Mouse (Mus musculus) spleen, postnatal 4 days (tissue): Measurements from ENCODE around the gene Notch4.

Source experiments
- DNase-seq, 2 experiments: peaks; one replicate each; pipeline ENCODE4 v3.0.0; 2022; ENCODE audit warnings: low spot score in 2 of 2

Notch4 gene

DNA sequence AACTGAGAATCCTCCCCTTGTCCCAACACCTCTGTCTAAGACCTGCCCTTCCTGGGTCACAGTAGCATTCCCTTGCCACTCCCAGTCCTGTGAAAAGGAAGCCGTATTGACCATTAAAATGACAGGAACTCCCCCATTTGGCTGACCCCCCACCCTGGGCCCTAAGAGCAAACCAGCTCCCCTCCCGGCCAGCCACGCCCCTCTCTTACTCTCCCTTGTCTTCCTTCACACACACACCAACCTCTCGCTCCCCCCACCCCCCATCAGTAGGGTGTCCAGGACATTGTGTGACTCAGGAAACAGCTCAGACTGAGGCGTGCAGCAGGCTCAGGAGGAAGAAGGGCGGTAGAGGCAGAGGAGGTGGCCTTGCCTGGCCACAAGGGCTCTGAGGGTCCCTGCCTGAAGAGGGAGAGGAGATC, at the start of gene Notch4:
Notch4 (plus strand) TSS at position 266 of the 419 bp plus-strand sequence.
- no peak for DNase-seq

DNA sequence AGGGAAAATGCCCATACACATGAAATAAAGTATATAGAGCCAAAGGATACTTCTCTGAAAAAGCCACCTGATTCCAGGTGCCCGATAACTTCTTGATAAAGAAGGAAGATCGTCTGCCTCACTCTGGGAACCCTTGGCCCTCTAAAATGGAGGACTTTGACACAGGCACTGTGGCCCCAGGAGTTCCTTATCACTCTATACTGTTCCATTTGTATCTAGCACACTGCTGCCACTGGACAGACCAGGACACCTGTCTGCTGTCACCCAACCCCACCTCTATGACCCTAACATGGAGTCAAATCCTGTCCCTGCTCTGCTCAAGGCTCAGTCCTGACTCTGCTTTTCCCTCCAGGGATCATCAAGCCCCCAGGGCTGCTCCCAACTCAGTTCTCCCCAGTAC, 47.6 kb upstream of the Notch4 start:
- peak in 1 of 2 experiments; percentile 34 for DNase-seq

DNA sequence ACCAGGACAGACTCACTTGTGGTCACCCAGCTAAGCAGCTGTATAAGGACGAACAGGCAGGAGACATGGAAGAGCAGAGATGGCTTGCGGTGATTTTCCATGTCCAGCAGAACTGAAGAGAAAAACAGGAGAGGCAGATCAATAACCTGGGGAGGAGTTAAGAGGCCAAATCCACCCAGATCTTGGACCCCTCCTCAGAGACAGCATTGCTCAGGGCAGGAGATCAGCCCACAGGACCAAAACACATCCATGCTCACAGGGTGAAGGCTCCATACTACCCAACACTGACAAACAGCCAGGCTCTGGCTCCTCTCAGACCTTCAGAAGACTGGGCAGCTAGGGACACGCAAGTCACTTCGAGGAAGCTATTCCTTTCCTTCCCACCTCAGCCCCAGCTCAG, 46.8 kb upstream of the Notch4 start, which contains the start of gene Btnl6:
Btnl6 (minus strand) TSS at position 101 of the 400 bp plus-strand sequence.
- no peak for DNase-seq

DNA sequence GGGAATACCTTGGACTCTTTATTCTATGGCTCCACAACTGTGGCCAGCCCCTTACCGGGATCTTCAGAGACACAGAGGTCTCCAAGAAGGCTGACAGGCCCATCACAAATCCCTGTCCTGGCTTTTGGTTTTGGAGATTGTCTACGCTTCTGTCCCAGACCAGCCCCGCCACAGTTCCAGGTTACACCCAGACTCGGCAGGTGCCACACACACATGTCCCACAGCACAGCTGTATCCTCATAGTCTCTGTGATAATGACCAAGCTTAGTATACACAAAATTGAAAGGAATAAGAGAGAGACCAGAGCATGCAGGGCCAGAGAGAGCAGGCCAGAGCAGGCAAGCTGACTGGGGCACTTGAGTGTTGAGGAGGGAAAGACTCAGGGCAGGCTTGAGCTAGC, 46.3 kb upstream of the Notch4 start:
- peak in 1 of 2 experiments; percentile 46 for DNase-seq

DNA sequence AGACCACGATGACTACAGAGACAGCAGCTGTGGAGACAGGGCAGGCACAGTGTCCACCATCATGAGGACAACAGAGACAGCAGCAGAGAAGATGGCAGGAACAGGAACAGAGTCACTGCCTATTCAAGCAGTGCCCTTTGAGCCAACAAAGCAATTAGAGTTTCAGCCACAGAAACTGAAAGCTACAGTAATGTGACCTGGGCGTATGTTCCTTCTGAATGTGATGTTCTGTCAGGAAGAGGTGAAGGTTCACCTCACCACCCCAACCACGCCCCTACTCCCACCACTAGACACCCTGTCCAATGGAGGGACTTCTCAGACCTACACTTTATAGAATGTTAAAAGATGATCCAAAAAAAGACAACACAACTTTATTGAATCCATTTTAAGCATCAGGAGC, 45.5 kb upstream of the Notch4 start:
- peak in 1 of 2 experiments; percentile 7 for DNase-seq

DNA sequence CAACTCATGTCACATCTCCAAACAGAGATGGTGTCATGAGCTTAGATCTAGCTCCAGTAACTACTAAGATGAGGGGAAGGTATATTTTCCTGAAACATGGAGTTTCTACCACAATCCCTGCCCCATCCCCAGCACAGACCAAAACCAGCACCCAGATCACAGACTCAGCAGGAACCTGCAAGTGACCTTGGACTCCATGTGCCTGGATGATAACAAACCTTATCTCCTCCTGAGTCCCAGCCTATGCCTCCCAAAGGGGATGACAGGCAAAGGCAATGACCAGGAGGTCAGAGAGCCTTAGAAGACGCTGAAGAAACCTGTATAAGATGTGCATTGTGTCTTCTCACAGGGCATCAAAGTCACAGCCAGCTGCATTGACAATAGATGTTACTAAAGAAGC, 45.1 kb upstream of the Notch4 start:
- peak in 1 of 2 experiments; percentile 47 for DNase-seq

DNA sequence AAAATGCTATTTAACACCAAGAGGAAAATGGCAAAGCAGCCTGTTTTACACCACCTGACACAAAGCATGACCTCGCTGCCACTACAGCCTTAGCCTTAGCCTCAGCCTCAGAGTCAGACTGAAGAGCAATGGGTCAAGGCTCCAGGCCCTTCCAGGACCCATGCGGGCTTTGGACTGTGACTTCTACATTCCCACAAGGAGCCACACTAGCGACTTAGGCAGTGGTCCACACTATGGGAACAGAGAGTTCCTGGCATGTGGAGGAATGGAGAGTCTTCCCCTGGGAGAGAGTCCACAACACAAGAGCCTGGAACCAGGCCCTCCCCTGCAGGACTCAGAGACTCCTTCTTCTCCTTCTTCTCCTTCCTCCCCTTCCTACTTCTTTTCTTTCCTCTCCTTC, 31.4 kb upstream of the Notch4 start:
- DNase-seq, result no peak

DNA sequence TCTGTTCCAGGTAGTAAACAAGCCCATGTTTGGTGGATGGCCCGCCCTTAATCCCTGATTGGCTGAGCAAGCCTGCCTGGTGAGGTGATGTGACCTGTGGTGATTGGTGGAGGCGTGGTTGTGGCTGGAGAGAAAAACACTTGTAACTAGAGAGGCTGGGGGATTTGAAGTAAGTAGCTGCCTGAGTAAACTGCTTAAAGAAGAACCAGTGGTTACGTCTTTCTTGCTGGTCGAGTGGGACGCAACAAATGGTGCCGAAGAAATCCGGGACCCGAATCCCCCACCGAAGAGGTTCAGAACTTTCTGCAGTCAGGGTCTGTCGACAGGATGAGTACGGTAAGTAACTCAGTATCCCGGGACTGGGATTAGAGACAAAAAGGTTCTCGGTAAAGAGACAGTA, 20.5 kb upstream of the Notch4 start:
- peak in 1 of 2 experiments; percentile 49 for DNase-seq

DNA sequence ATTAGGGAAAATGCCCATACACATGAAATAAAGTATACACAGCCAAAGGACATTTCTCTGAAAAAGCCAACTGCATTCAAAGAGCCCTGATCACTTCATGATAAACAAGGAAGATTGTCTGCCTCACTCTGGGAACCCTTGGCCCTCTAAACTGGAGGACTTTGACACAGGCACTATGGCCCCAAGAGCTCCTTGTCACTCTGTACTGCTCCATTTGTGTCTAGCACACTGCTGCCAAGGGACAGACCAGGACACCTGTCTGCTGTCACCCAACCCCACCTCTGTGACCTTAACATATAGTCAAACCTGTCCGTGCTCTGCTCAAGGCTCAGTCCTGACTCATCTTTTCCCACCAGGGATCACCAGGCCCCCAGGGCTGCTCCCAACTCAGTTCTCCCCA, 17.3 kb upstream of the Notch4 start:
- DNase-seq, result peak in 1 of 2 experiments; percentile 49

DNA sequence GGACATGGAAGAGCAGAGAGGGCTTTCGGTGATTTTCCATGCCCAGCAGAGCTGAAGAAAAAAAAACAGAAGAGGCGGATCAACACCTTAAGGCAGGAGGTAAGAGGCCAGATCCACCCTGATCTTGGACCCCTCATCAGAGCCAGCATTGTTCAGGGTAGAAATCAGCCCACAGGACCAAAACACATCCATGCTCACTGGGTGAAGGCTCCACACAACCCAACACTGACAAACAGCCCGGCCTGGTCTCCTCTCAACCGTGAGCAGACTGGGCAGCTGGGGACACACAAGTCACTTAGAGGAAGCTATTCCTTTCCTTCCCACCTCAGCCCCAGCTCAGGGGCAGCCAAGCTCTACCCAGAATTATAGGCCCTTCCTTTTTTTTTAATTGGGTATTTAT, 16.5 kb upstream of the Notch4 start:
- peak in 1 of 2 experiments; percentile 52 for DNase-seq

DNA sequence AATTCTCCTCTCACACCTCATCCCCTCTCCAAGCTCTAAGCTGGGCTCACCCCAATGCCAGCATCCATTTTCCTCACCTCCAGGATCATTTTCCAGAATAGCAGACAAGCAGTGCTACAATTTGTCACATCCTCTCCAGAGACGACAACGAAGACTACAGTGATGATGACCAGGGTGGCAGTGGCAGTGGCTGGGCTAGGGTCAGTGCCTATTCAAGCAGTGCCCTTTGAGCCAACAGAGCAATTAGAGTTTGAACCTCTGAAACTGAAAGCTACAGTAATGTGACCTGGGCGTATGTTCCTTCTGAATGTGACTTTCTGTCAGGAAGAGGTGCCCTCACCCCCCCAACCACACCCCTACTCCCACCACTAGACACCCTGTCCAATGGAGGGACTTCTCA, 14.9 kb upstream of the Notch4 start:
- no peak for DNase-seq

DNA sequence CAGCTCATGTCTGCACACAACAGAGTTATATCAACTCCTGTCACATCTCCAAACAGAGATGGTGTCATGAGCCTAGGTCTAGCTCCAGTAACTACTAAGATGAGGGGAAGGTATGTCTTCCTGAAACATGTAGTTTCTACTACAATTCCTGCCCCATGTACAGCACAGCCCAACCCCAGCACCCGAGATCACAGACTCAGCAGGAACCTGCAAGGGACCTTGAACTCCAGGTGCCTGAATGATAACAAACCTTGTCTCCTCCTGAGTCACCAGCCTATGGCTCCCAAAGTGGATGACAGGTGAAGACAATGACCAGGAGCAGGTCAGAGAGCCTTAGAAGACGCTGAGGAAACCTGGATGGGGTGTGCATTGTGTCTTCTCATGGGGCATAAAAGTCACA, 14.2 kb upstream of the Notch4 start:
- no peak for DNase-seq

DNA sequence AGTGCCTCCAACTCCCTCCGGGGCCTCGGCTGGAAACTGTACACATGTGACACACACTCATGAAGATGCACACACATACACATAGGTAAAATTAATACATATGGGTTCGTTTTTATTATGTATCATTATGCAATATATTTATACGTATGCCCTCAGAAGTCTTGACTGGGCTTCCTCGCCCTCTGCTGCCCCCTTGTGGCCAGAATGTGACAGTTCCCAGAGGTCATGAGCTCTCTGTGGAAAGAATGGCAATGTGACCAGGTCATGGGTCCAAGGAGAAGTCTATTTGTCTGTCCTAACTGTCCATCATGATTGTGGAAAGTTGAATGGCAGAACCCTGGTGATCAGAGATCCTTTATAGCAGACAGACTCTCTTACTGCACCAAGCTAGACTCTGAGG, 8.6 kb upstream of the Notch4 start:
- peak; percentile 76 to 94 for DNase-seq

DNA sequence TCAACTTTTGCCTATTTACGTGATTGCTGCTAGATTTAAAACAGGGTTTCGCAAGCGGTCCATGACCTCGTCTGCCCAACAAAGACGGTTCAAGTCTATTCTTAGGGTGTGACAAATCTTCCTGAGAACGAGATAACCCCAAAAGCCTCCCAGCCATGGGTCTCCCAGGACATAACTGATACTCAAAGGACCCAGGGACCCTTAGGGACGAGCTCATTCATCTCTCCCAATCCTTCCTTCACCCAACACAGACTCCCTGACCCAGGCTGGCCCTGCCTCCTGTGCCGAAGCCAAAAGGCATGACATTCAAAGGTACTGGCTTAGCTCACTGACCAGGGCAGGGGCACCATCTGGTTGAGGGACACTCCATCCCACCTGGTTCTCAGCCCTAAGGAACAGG, 7.7 kb upstream of the Notch4 start:
- DNase-seq, result no peak

DNA sequence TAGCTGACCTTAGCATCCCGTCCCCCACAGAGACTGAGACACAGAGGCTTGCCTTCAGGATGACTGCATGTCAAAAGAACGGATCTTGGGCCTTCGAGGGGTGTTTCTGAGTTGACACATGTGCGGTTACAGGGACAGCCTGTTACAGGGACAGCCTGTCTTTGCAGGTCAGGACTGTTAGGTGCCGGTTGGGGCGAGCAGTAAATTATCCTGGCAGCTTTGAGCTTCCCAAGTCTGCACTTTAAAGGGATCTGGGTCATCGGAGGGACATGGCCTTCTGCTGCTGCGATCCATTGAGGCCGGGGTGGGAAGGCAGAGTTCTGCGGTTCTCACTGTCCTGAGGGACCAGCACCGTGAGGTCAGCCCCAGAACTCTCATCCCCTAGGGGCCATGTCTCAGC, 6.7 kb upstream of the Notch4 start:
- DNase-seq, result no peak

DNA sequence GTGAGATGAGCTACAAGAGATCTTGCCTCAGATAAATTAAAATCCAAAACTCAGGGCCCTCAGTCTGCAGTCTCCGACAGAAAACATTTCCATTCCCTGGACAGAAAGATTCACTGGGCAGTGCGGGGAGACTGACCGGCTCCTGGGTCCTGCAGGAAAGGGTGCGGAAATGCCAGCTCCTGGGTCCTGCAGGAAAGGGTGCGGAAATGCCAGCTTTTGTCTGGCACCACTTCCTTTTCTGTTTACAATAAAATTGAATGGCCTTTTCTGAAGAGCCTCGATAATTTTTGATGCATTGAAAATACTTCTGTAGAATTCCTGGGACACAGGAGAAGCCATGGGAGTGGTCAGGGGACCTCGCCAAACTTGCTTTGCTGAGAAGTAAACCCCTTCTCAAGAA, 5.0 kb upstream of the Notch4 start:
- peak in 1 of 2 experiments; percentile 34 for DNase-seq

DNA sequence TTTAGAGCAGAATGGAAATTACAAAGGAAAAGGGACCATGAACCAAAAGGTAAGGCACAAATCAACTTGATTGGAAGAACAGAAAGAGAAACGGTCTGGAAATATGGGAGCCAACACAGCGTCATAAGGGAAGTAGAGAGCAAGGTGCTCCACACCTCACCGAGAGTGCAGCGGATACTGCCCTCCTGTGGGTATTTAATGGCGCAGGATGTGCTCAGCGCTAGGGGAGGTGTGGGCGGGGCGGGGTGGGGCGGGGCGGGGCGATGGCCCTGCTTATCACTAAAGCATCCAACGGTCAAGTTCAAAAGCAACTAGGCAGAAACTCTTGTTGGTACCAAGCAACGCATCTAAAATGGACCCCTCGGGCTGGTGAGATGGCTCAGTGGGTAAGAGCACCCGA, 4.2 kb upstream of the Notch4 start:
- DNase-seq, result peak in 1 of 2 experiments; percentile 59

DNA sequence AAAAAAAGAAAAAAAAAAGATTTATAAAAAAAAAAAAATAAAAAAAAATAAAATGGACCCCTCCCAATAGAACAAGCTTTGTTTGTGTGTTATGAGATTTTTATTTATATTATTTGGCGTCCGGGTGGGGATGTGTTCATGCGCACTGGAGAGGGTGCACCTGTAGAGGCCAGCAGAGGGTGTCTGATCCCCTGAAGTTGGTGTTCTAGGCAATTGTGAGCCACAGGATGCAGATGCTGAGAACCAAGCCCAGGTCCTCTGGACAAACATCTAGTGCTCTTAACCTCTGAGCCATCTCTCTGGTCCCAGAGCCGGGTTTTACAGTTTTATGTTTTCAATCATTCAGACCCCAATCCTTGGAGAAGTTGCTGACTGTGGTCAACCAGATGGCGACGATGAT, 3.6 kb upstream of the Notch4 start:
- no peak for DNase-seq

DNA sequence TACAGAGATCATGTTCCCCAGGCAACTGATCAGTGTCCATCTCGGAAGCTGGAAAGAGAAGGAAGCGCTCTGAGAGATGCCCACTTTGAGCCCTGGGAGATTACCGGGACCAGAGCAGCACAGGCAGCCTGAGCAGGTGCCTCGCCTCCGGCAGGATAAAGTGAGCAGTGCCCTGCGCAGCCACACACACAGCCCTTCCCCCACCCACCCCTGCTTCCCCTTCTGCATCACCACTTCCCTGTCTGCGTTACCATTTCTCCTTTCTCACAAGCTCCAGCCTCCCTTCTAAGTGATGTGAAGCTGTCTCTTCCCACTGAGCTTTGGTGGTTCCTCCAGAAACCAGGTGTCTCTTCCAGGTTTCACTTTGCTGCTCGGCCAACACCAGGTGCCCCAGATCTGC, 2.9 kb upstream of the Notch4 start:
- DNase-seq, result no peak

DNA sequence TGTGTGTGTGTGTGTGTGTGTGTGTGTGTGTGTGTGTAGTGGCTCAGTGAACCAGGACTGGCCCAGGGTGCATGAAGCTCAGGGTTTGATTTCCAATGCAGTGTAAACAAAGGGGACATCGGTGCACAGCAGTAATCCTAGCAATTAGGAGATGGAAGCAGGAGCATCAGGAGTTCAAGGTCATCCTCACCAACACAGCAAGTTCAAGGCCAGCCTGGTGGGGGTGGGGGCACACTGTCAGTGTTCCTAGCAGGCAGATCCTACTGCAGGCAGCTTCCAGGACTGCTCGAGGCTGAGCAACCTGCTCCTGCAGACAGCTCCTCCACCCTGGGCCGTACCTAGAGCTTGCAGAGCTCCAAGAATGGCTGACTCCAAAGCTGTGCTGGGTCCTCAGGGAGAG, 1.5 kb upstream of the Notch4 start:
- no peak for DNase-seq

DNA sequence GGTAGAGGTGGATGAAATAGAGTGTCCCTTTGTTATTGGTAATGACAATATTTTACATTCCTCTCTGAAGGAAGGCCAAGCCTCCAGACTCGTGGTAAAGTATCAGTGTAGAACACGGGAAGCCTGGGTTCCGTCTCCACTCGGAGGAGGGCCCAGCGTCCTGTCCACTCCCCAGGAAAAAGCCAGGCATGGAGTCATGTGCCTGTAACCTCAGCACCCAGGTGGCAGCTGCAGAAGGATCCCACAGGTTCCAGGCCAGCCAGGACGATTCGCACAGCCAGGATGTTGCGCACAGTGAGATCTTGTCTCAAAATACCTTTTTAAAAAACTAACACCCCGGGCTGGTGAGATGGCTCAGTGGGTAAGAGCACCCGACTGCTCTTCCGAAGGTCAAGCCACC, 714 bp upstream of the Notch4 start:
- DNase-seq, result no peak

DNA sequence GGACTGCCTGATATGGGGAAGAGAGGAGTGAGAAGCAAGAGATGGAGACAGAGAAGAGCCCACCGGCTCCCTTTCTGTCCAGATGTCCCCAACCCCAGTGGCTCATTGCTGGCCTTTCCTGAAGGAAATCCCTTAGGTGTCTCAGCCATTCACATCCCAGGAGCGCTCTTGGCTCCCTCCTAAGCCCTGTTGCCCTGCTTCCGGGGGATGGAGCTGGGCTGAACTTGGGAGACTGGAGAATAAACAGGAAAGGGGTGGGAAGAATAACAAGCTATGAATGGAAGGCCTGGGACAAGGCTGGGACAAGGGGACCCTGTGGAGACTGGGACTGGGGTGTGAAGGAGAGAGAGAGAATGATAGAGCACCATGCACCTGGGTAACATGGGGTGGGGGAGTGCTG, 728 bp downstream of the Notch4 start:
- no peak for DNase-seq

DNA sequence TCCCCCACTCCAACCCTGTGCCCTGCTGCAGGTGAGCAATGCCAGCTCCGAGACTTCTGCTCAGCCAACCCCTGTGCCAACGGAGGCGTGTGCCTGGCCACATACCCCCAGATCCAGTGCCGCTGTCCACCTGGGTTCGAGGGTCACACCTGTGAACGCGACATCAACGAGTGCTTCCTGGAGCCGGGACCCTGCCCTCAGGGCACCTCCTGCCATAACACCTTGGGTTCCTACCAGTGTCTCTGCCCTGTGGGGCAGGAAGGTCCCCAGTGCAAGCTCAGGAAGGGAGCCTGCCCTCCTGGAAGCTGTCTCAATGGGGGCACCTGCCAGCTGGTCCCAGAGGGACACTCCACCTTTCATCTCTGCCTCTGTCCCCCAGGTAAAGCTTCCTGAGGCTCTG, 3.2 kb downstream of the Notch4 start:
- no peak for DNase-seq

DNA sequence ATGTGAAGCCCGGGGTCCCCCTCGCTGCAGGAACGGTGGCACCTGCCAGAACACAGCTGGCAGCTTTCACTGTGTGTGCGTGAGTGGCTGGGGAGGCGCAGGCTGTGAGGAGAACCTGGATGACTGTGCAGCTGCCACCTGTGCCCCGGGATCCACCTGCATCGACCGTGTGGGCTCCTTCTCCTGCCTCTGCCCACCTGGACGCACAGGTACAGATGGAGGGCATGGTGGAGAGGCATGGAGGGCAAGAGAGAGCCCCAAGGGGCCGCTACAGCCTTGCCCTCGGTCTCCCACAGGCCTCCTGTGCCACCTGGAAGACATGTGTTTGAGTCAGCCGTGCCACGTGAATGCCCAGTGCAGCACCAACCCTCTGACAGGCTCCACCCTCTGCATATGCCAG, 4.4 kb downstream of the Notch4 start:
- no peak for DNase-seq

DNA sequence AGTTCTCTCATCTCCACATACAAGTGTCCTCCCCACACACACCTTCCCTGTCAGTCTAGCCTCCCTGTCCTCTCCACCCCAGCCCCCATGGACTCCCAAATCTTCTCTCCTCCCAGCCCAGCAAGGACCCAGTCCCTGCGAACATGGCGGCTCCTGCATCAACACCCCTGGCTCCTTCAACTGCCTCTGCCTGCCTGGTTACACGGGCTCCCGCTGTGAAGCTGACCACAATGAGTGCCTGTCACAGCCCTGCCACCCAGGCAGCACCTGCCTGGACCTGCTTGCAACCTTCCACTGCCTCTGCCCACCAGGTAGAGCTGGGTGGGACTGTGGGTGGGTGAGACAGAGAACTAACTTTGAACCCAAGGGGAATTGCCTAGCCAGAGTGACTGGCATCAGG, 5.9 kb downstream of the Notch4 start:
- peak in 1 of 2 experiments; percentile 58 for DNase-seq
